Mouse (Mus musculus) frontal cortex, postnatal 14 days (tissue): ENCODE results near the gene Strn4.

Experiments used
- DNase-seq, 2 experiments: peaks; one replicate each; pipeline ENCODE4 v3.0.0; 2022; ENCODE audit warnings: low spot score in 2 of 2

Gene Strn4

DNA sequence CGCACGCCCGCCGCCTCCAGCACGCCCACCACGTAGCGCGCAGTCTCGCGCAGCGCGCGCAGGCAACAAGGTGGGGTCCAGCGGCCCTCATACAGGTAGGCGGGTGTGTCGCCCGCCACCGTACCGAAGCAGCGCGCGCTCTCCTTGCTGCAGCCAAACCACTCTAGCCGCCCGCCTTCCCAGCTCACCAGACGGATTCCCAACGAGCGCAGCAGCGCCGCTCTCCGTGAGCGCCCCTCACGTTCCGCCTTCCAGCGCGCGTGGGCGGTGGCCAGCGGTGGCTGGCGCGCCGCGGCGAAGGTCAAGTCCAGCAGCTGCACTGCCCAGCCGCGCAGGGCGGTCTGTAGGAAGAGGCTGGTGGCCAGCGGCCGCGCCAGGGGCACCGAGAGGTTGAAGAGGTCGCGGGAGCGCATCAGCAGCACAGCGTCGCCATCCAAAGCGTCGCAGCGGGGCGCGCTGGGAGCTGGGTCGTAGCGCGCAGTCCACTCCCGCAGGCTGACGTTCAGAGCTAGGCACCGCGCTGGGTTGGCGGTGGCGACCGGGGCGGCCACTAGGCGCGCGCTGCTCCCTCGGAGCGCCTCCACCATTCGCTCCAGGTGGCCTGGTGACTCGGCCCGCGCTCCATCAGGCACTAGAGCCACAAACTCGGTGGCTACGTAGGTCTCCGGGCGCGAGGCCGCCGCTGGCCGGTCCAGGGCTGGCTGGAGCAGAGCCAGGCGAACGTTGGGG is 4.6 kb upstream of the Strn4 start:
- DNase-seq, result no peak

DNA sequence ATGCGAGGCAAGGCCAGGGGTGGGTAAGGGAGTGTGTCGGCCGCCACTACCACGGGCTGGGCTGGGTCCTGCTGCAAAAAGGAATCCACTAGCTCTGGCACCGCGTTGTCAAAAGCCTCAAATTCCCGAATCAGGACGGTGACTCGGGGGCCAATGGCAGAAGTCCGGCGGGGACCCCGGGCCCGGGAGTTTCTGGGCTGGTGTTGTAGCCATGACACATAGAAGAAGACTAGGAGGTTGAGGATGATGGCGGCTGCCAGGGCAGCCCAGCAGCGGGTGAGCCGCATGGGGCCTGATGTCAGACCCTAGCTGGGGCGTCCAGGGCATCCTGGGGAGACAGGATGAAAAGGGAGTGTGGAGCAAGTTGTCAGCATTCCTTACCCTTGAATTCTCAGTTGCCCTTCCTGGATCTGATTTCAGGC is 4.0 kb upstream of the Strn4 start:
- DNase-seq, result no peak

DNA sequence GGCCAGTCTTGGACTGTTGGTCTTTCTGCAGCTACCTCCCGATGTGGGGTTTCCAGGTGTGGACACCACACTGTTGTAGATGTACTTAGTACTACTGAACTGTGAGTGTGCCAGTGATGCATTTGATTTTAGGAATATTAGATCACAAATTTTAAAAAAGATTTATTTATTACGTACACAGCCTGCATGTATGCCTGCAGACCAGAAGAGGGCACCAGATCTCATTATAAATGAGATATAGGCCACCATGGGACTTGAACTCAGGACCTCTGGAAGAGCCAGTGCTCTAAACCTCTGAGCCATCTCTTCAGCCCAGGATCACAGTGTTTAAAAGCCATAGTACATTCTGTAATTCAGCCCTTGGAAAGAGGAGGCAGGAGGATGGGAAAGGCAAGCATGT is 3.2 kb upstream of the Strn4 start:
- no peak for DNase-seq

- peak; percentile 54 to 68 for DNase-seq
These were observed 387 bp downstream of the Strn4 start for GRCm38 (mm10) chr7:16816078-16816474.

GRCm38 (mm10) chr7:16816475-16817122 is 910 bp downstream of the Strn4 start, which contains the start of gene Fkrp:
TSS of gene Fkrp (minus strand) at chr7:16816732.
- no peak for DNase-seq

DNA sequence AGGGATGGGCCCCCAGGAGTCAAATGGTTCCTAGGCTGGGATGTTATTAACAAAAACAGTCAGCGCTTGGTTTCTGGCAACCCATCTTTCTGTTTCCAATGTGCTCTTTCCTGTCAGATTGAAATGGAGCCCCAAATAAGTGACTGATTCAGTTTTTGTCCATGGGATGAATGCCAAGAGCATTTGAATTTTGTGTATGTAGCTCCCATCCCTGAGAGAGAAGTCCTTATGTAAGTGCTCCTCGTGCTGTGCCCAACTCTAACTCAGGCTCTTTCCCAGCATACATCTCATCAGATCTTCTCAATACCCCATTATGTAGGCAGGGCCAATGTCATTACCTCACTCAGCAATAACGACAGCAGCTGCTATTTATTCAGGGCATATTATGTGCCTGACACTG is 2.0 kb downstream of the Strn4 start:
- DNase-seq, result no peak

GRCm38 (mm10) chr7:16819794-16820193 is 4.1 kb downstream of the Strn4 start:
- no peak for DNase-seq

GRCm38 (mm10) chr7:16820271-16820763 is 4.6 kb downstream of the Strn4 start:
- no peak for DNase-seq

DNA sequence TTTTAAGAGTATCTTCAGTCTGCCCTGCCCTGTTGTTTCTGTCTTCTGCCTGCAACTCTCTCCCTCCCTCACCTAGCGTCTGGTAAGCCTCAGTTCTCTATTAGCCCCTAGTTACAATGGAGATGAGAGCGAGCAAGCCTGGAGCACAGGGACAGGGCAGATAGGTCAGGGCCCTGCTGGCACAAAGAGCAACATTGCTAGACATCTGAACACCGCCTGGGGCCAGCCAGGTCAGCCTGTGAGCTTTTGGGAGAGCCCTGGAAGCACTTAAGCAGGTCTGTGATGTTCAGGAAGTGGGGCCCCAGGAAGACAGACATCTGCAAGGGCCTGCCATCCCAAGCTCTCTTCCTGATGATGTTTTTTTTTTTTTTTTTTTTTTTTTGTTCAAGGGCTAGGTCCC is 5.4 kb downstream of the Strn4 start:
- DNase-seq, result no peak

GRCm38 (mm10) chr7:16821669-16822101 is 6.0 kb downstream of the Strn4 start:
- DNase-seq, result no peak

- peak in 1 of 2 experiments; percentile 64 for DNase-seq
These were observed 8.0 kb downstream of the Strn4 start for GRCm38 (mm10) chr7:16823734-16824133.

DNA sequence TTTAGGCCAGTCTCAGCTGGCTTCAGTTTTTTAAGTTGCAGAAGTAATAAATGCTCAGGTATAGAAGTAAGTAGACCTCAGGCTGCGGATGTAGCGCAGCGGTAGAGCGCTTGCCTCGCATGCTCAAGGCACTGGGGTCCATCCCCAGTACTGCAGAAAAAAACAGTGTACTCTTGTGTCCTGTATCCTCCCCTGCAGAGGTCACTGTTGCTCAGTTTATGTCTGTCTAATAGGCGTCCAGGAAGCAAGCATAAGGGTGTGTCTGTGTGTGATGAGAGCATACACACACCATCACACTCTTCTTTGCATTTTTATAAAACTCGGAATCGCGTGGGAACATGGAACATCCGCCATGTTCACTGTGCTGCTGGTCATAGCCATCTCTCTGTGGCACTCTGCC is 10.1 kb downstream of the Strn4 start:
- no peak for DNase-seq

DNA sequence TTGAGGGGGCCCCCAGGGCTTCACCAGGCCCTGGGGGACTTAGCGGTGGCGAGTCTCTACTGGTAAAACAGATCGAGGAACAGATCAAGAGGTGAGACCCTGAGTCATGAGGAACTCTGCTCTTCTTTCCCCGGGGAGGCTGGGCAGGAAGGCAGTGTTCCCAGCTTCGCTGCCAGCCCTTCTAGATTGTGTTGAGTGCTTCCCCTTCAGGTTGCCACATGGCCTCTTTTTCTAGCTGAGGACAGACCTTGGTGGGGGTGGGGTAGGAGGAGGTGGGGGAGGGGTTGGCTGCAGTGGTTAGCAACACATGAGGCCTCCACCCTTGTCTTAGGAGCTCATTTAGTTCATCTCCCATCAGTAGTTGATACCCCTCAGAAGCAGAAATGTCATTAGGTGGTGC is 10.9 kb downstream of the Strn4 start:
- no peak for DNase-seq

DNA sequence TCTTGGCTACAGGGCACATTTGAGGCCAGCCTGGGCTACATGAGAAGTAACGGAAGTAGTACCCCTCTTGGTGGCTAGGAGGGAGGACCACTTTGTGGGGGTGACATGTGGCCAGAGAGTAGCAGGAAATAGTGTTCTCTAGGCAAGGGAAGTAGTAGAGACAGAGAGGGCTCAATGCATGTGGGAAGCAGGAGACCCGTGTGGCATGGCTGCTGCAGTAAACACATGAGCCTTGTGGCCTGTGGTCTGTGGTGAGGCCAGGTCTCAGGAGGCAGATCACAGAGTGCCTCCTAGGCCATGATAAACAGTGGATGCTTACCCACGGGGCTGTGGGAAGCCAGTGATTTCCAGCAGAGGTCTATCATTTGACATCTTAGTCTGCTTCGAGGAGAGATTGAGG is 11.6 kb downstream of the Strn4 start:
- no peak for DNase-seq

DNA sequence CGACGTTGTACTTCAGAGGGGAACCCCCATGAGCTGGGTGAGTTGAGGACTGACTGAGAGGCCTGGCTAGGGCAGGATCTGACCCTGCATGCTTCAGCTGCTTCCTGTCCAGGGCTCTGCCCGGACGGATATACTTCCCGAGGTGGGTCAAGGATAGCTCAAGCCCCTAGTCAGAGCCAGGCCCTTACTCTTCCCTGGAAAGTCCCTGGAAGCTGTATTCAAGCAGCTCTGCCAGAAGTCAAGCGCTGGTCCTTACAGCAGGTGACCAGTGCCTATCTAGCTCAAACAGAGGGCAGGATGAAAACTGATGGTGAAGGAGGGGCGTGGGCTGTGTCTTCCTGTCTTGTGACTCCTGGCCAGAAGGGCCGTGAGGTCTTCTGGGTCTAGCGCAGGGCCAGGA is 14.8 kb downstream of the Strn4 start:
- DNase-seq, result no peak

DNA sequence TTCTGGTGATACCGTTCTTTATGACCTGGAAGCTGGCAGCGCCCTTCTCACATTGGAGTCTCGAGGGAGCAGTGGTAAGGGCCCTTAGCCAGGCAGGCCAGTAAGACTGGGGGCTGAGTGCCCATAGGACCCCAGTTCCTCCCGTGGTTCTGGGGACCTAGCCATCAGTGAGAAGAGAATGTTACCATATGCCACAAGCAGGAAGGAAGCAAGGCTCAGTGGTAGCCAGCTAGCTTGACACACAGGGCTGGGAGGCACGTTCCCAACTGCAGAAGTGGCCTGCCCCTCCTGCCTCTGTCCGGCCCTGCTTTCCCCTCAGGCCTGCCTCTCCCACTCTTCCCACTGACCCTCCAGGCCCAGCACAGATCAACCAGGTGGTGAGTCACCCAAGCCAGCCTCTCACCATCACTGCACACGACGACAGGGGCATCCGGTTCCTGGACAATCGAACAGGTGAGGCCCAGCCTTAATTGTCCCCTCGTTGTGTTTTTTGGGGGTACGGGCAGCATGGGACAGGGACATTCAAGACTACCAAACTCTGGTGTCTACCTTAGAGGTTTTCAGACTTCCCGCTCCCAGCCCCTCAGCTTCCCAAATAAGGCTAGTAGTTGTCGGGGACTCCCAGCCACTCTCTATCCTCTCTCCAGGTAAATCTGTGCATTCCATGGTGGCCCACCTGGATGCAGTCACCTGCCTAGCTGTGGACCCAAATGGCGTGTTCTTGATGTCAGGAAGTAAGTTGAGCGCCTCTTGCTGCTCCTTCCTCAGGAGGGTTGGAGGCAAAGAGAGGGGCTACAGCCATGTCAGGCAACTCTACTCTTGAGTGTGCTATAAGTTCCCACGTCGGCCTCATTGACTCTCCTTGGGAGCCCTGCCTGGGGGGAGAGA is 22.5 kb downstream of the Strn4 start:
- no peak for DNase-seq

DNA sequence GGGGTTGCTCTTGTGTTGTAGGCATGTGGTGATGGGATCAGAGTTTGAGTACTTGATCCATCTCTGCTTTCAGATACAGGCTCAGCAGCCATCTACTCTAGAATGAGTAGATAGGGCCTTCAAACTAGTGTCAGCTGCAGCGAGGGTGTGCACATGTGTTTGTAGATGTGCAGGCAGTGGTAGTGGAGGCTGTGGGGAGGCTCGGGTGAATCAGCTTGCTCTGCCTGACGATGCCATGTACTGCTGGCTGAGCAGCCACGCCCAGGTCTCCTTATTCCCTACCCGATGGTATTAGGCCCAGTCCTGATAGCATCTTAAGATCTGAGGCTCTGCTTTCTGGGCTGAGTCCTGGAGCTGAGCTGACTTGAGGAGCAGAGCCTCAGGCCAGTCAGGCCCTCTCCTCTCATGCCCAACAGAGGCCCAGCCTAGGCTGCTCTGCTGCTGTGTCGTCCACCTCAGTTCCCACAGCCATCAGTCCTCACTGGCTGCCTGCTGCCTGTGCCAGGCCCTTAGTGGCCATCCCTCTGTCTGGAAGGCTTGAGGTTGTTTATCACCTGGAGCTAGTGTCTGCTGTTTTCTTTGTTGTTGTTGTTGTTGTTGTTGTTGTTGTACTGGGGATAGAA is 23.2 kb downstream of the Strn4 start:
- DNase-seq, result no peak

- DNase-seq, result no peak
These were observed 23.9 kb downstream of the Strn4 start for GRCm38 (mm10) chr7:16839427-16840108.

GRCm38 (mm10) chr7:16840109-16840491 is 24.4 kb downstream of the Strn4 start:
- no peak for DNase-seq

GRCm38 (mm10) chr7:16841078-16841477 is 25.4 kb downstream of the Strn4 start:
- no peak for DNase-seq
